Mouse (Mus musculus) heart, postnatal 25 days (tissue): ENCODE results near the gene Defb25. TPM values are rescaled to one million over a fixed set of nuclear protein-coding genes. Genes with fewer than 3 reads are reported as not detected.
"Not testable (repeated sequence)": the region's sequence is repeated elsewhere in the genome, so short reads cannot be mapped to it uniquely, and the experiment has no call there.

Experiments
- DNase-seq: peaks from one replicate; pipeline ENCODE4 v3.0.0; 2022; ENCODE audit warnings: low spot score
- intact Hi-C: fragments of 180-260 bp; cut with DNase I; formaldehyde crosslinking; loops from one replicate; pipeline ENCODE4 v1.15.1; 2025
- total RNA-seq, 2 experiments: library from RNA; stranded (reverse); gene quantifications; 2 replicates each; pipeline ENCODE4 v1.2.3; 2021

Gene Defb25
- total RNA-seq: not detected

DNA sequence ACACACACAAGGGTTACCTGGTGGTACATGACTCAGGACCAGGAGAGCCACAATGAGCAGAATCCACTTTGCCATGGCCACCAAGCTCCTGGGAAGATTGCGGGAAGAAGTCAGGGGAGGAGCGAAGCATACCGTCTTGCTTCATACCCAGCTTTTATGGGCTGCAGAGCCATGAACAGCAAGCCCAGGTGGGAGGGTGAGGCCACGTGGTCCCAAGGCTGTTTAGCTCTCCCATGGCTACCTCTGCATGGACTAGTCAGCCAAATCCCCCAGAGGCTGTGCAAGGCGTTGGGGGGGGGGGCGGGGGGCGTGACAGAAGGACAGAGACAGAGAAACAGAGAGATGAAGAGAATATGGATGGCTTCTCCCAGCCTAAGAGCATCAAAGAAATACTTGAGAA lies at the start of gene Defb25:
Defb25 (minus strand) TSS at position 101 of the 400 bp plus-strand sequence.
- no peak for DNase-seq
- intact Hi-C loops: no loop called here

GRCm38 (mm10) chr2:152672166-152672565 lies 49.3 kb upstream of the Defb25 start:
- intact Hi-C loops: no loop called here
- DNase-seq: no peak

DNA sequence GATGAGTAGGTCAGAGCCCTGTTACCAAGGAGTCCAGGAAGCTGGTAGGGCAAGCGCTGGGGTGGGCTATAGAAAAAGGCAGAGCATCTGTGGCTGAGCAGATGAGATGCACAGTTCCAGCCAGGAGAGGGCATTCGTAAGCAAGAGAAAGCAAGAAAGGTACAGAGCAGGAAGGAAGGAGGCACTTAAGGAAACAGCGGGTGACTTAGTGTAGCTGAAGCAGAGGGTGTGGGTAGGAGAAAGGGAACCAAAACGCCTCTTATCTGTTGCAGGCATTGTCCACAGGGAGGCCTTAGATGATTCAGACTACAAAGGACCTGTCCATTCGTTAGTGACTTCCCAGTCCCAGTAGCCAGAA lies 48.8 kb upstream of the Defb25 start:
- intact Hi-C loops: no loop called here
- no peak for DNase-seq

DNA sequence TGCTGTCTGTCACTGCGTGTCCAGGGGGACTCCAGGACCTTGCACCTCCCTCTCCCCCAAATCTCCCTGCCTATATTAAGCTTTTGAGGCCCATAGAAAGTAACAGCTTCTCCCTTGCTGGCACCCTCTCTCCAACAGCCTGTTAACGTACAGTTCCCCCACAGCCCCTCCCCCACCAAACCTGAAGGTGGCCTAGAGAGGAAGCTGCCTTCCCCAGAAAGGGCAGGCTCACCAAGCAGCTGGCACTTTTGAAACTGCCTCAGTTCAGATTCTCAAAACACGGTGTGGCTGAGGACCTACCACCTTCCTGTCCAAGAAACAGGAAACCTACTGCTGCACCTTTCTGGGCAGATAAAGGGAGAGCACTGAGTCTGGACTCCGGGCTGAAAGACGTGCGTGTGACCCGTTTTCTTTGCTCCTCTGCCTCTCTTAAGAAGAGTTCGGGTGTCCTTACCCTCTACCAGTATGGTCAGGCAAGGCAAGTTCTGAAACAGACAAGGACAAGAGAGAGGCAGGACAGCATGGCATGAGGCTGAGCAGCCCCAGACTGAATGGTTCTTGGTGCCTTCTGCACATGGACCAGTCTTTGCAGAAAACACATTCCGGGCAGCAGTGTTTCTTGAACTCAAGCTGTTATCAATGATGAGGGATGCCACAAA lies 48.3 kb upstream of the Defb25 start:
- intact Hi-C loops: no loop called here
- DNase-seq: no peak

- intact Hi-C loops: no loop called here
- DNase-seq: no peak
Measured at GRCm38 (mm10) chr2:152669639-152670484, 47.0 kb upstream of the Defb25 start.

DNA sequence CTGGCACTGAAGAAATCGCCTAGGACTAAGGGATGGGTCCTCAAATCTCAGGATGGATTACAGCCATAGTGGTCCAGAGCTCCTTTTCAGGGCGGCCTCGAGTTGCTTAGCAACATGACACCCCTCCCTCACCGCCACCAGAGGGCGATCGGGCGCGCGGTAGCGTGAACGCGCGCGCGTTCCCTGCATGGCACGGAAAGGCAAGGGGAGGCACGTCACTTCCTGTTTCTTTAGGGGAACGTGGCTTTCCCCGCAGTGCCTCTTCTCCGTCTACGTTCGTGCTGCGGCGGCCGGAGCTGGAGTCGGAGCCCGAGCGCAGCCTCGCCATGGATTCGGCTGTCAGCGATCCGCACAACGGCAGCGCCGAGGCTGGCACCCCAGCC lies 46.4 kb upstream of the Defb25 start, which contains the start of gene H13:
H13 (plus strand) TSS at position 206 of the 383 bp plus-strand sequence.
- peak; percentile 85 for DNase-seq
- intact Hi-C loops: no loop called here

DNA sequence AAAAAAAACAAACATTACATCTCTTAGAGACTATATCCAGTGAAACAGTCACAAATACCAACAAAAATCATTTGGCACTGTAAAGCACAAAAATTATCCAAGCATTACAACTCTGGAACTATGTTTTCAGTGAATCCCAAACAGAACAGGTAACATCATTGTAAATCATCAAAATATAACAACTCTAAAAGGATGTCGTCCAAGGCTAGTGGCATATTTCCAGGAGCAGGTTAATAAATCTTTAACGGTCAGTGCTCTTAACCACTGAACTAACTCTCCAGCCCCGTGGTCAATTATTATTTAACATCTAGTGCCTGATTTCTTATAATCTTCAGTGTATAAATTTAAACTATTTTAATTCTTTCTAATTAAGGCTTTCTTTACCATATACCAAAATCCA lies 43.3 kb upstream of the Defb25 start:
- DNase-seq, intact Hi-C loops: not testable (repeated sequence)

- no peak for DNase-seq
- intact Hi-C loops: no loop called here
Measured at GRCm38 (mm10) chr2:152661163-152661562, 38.3 kb upstream of the Defb25 start.

DNA sequence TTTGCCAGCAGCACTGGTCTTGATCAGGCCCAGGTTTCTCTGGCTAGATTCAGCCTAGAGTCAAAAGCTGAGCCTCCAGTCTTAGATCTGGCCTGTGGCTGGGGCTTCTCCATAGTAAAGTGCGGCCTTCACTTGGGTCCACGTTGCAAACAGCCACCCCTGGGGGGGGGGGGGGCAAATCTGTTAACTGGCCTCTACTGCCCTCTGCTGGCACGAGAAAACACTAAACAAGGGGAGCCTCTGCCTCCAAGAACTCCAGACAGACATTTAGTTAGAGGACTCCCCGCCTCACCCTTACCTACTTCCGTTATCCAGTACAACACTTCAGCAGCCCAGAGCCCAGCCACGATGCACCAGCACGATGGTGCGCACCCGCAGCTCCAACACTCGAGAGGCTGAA lies 34.5 kb upstream of the Defb25 start:
- intact Hi-C loops: loop anchor here (1.0 to 5.0 kb wide), 2 partner anchors 42 to 105 kb away; no protein-coding TSS in a partner anchor
- no peak for DNase-seq

GRCm38 (mm10) chr2:152653874-152654715 lies 31.2 kb upstream of the Defb25 start:
- DNase-seq: peak; percentile 45
- intact Hi-C loops: no loop called here

DNA sequence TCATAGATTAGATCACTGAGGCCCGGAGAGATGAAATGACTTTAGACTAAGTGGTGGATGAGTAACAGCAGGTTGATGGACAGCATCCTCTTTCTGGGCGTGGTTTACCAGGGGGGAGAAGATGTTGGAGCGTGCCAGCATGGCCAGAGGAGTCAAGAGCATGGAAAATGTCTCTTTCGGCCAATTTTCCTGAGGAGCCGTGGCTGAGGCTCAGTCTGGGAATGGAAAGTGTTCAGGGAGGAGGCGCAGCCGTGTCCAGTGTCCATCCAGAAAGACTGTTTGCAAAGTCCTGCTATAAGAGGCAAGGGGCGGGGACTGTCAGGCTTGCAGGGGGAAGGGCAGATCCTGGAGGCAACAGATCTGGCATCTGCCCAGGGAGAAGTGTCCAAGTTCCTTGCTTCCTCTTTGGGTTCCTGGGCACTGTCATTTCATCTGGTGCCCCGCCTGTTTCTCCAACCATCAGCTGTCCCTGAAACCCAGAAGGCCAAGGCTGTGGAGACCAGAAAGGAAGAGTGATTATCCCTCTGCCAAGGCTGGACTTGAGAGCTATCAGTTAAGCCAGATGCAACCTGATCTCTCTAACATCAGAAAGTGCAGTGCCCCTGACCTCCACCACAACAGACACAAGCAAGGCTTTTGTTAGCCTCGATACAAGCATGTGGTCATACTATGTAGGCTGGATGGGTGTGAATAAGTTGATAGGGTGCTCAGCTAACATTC lies 30.2 kb upstream of the Defb25 start:
- intact Hi-C loops: no loop called here
- peak; percentile 61 for DNase-seq

DNA sequence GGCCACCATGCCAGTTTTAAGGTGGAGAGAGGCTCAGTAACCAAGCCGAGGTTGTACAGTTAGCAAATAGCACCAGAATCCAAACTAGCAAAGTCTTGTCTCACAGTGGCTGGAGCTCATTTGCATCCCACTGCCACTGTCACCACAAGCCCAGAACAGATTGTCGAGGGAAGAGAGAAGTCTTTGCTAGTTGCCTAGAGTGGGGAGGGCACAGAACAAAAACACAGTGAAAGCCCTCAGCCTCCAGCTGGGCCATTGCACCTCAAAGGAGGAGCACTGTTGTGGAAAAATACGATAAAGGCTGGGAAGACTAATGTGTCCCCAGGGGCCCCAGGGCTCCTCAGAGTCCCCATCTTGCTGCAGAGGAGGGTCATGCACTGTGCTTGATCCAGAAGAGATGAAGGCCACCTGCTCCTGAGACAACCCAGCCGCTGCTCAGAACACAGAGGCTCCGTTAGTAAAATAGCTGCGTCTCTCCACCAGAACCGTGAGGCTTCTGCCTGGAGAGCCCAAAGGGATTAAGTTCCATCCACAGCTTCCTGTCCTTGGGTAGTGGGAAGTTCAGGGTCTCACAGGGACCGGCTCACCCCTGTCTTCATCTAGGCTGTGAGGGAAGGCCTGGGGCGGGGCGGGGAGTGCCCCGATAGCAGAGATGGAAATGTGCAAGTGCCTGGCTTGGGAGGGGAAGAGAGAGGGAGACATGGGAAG lies 16.7 kb upstream of the Defb25 start:
- intact Hi-C loops: no loop called here
- peak; percentile 54 for DNase-seq

- no peak for DNase-seq
- intact Hi-C loops: no loop called here
Measured at GRCm38 (mm10) chr2:152638865-152639264, 16.0 kb upstream of the Defb25 start.

GRCm38 (mm10) chr2:152637381-152637780 lies 14.5 kb upstream of the Defb25 start:
- DNase-seq: no peak
- intact Hi-C loops: no loop called here

- intact Hi-C loops: no loop called here
- DNase-seq: no peak
Measured at GRCm38 (mm10) chr2:152637006-152637322, 14.1 kb upstream of the Defb25 start.

- peak; percentile 83 for DNase-seq
- intact Hi-C loops: no loop called here
Measured at GRCm38 (mm10) chr2:152636246-152637005, 13.6 kb upstream of the Defb25 start.

DNA sequence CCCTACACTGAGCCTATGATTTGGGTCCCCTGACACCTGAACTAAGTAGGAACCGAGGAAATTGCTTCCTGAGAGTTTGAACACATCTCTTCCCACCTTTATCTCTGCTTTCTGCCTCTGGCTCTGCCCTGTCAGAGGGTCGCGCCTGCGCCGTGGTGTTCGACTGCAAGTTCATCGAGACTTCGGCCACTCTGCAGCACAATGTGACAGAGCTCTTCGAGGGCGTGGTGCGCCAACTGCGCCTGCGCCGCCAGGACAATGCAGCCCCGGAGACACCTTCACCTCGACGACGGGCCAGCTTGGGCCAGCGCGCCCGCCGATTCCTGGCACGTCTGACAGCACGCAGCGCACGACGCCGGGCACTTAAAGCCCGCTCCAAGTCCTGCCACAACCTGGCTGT lies 11.5 kb upstream of the Defb25 start:
- intact Hi-C loops: no loop called here
- no peak for DNase-seq

DNA sequence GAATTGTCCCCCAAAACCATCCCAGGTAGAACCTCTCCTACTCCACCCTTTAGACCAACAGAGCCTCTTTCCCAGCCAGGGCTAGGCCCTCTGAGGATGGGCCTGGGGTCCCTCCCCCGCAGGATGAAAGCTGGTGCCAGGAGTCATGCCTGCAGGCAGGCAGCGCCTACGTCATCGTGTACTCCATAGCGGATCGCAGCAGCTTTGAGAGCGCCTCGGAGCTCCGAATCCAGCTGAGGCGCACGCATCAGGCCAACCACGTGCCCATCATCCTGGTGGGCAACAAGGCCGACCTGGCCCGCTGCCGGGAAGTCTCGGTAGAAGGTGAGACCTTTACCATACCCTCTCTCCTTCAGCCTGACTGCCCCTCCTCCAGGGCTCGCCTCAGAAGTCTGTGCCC lies 10.5 kb upstream of the Defb25 start:
- no peak for DNase-seq

GRCm38 (mm10) chr2:152629904-152630303 lies 7.1 kb upstream of the Defb25 start:
- DNase-seq: no peak

More for the DNA sequence above, 10.5 kb upstream of the Defb25 start:
- intact Hi-C loops: no loop called here

More at GRCm38 (mm10) chr2:152629904-152630303, 7.1 kb upstream of the Defb25 start:
- intact Hi-C loops: no loop called here
